Mouse (Mus musculus) hindbrain, embryonic 10.5 days (tissue): ENCODE data around the gene G430095P16Rik. TPM values are rescaled to one million over a fixed set of nuclear protein-coding genes. Genes with fewer than 3 reads are reported as not detected.

Experiments
- DNase-seq: peaks from one replicate; pipeline ENCODE4 v3.0.0-alpha.2; 2017; ENCODE audit warnings: low spot score
- H3K27ac ChIP-seq: fragments of 300-500 bp; sonication (generic); 2 replicates; pipeline ENCODE4 v1.5.1; 2016; ENCODE audit warnings: mild to moderate bottlenecking, moderate library complexity
- H3K27me3 ChIP-seq: fragments of 300-500 bp; sonication (generic); 2 replicates; pipeline ENCODE4 v1.6.1; 2016; ENCODE audit warnings: mild to moderate bottlenecking; ENCODE audit not compliant: poor library complexity, insufficient read depth, severe bottlenecking
- H3K36me3 ChIP-seq: fragments of 300-500 bp; sonication (generic); 2 replicates; pipeline ENCODE4 v1.6.1; 2016; ENCODE audit warnings: mild to moderate bottlenecking, moderate library complexity
- H3K4me1 ChIP-seq: fragments of 300-500 bp; sonication (generic); replicated peaks from 2 replicates; pipeline ENCODE4 v1.6.1; 2016; ENCODE audit warnings: mild to moderate bottlenecking
- H3K4me3 ChIP-seq: fragments of 300-500 bp; sonication (generic); 2 replicates; pipeline ENCODE4 v1.5.1; 2016; ENCODE audit warnings: mild to moderate bottlenecking, moderate library complexity
- H3K9me3 ChIP-seq: fragments of 300-500 bp; sonication (generic); 2 replicates; pipeline ENCODE4 v1.6.1; 2016; ENCODE audit warnings: mild to moderate bottlenecking, moderate library complexity
- WGBS: fragments of 180-500 bp; shearing (Covaris S2); methylation state at CpG from one replicate; pipeline ENCODE4 v1.1.7; 2016; 5-methylcytosine and 5-hydroxymethylcytosine counted together
- polyA plus RNA-seq: library from polyadenylated mRNA; unstranded; fragments of >200 nt; fragmentation: Nextera tagmentation; extraction: Ambion mirVana; gene quantifications from 2 replicates; pipeline ENCODE4 v1.2.1, GENCODE M21; 2016

The G430095P16Rik gene
- 0.54 and 1.9 TPM in 2 replicates for polyA plus RNA-seq

- peaks cover 48% of the 10 kb centered on the region for H3K4me1 ChIP-seq
These were observed at the start of gene G430095P16Rik for GRCm38 (mm10) chr8:84722850-84723570. Gene G430095P16Rik, plus strand, starts transcription at chr8:84723007.

GRCm38 (mm10) chr8:84677305-84677704 is 45.5 kb upstream of the G430095P16Rik start:
- no peak overlapping the region for H3K27ac ChIP-seq
- no peak for DNase-seq
- no peaks in the 10 kb centered on the region for H3K4me1 ChIP-seq
- no peaks in the 10 kb centered on the region for H3K27me3 ChIP-seq
- H3K36me3 ChIP-seq: peaks cover 86% of the 10 kb centered on the region
- 96% methylated on average over 5 of the region's 5 CpGs for WGBS
- no peak overlapping the region for H3K4me3 ChIP-seq
- no peaks in the 10 kb centered on the region for H3K9me3 ChIP-seq

More at GRCm38 (mm10) chr8:84722850-84723570, at the start of gene G430095P16Rik:
- H3K27me3 ChIP-seq: peaks cover 100% of the 10 kb centered on the region
- H3K27ac ChIP-seq: peak within 1 kb of the TSS; percentile 65
- H3K9me3 ChIP-seq: no peaks in the 10 kb centered on the region
- WGBS: 22% methylated on average over 10 of the region's 10 CpGs
- no peak for DNase-seq
- H3K36me3 ChIP-seq: no peaks in the 10 kb centered on the region
- peak within 1 kb of the TSS; percentile 22; the same call in 1 of the 2 replicates for H3K4me3 ChIP-seq

- Histone ChIP-seq H3K4me3 (no peak overlapping the region), H3K36me3 (peaks cover 73% of the 10 kb centered on the region), H3K27me3 (no peaks in the 10 kb centered on the region), H3K27ac (no peak overlapping the region), H3K9me3 (no peaks in the 10 kb centered on the region), H3K4me1 (peaks cover 21% of the 10 kb centered on the region)
- WGBS: 89% methylated on average over 2 of the region's 2 CpGs
- no peak for DNase-seq
These were observed 41.3 kb upstream of the G430095P16Rik start for GRCm38 (mm10) chr8:84681476-84681875.

GRCm38 (mm10) chr8:84682257-84682656 is 40.5 kb upstream of the G430095P16Rik start:
- Histone ChIP-seq H3K36me3 (peaks cover 65% of the 10 kb centered on the region), H3K27me3 (no peaks in the 10 kb centered on the region), H3K4me1 (peaks cover 26% of the 10 kb centered on the region), H3K4me3 (no peak overlapping the region), H3K27ac (no peak overlapping the region), H3K9me3 (no peaks in the 10 kb centered on the region)
- no peak for DNase-seq
- 93% methylated on average over 2 of the region's 2 CpGs for WGBS

GRCm38 (mm10) chr8:84684537-84684936 is 38.3 kb upstream of the G430095P16Rik start:
- 0 out of 2 replicates have a peak overlapping the region, but pooled peaks have one; percentile 6 for H3K4me3 ChIP-seq

GRCm38 (mm10) chr8:84686191-84687002 is 36.4 kb upstream of the G430095P16Rik start, which contains the start of gene Trmt1:
Gene Trmt1, plus strand, starts transcription at chr8:84686307.
- DNase-seq: no peak
- H3K27me3 ChIP-seq: no peaks in the 10 kb centered on the region

More at GRCm38 (mm10) chr8:84684537-84684936, 38.3 kb upstream of the G430095P16Rik start:
- no peak for DNase-seq
- H3K27me3 ChIP-seq: no peaks in the 10 kb centered on the region
- peaks cover 55% of the 10 kb centered on the region for H3K36me3 ChIP-seq
- no peak overlapping the region for H3K27ac ChIP-seq
- H3K9me3 ChIP-seq: no peaks in the 10 kb centered on the region
- WGBS: 45% methylated on average over 3 of the region's 3 CpGs
- H3K4me1 ChIP-seq: peaks cover 41% of the 10 kb centered on the region

GRCm38 (mm10) chr8:84687003-84687704 is 35.7 kb upstream of the G430095P16Rik start:
- Histone ChIP-seq H3K36me3 (peaks cover 46% of the 10 kb centered on the region), H3K9me3 (no peaks in the 10 kb centered on the region), H3K4me1 (peaks cover 55% of the 10 kb centered on the region), H3K4me3 (peak overlapping the region; percentile 100), H3K27ac (peak overlapping the region; percentile 99), H3K27me3 (no peaks in the 10 kb centered on the region)
- under 1% methylated on average over 62 of the region's 62 CpGs for WGBS
- DNase-seq: peak; percentile 73

More at GRCm38 (mm10) chr8:84686191-84687002, 36.4 kb upstream of the G430095P16Rik start, which contains the start of gene Trmt1:
- H3K4me3 ChIP-seq: peak within 1 kb of the TSS; percentile 100
- H3K36me3 ChIP-seq: peaks cover 46% of the 10 kb centered on the region
- H3K9me3 ChIP-seq: no peaks in the 10 kb centered on the region
- peaks cover 55% of the 10 kb centered on the region for H3K4me1 ChIP-seq
- WGBS: 10% methylated on average over 20 of the region's 20 CpGs
- peak within 1 kb of the TSS; percentile 99 for H3K27ac ChIP-seq

- under 1% methylated on average over 37 of the region's 37 CpGs for WGBS
- DNase-seq: peak; percentile 87
- peaks cover 55% of the 10 kb centered on the region for H3K4me1 ChIP-seq
These were observed 35.1 kb upstream of the G430095P16Rik start, which contains the start of gene Nacc1 for GRCm38 (mm10) chr8:84687705-84688100. Gene Nacc1, minus strand, starts transcription at chr8:84687862.

GRCm38 (mm10) chr8:84689091-84689915 is 33.5 kb upstream of the G430095P16Rik start:
- peaks cover 46% of the 10 kb centered on the region for H3K36me3 ChIP-seq
- peak; percentile 86 for DNase-seq
- no peaks in the 10 kb centered on the region for H3K27me3 ChIP-seq
- H3K4me3 ChIP-seq: peak overlapping the region; percentile 97
- H3K4me1 ChIP-seq: peaks cover 55% of the 10 kb centered on the region
- H3K27ac ChIP-seq: peak overlapping the region; percentile 86
- under 1% methylated on average over 47 of the region's 47 CpGs for WGBS
- H3K9me3 ChIP-seq: no peaks in the 10 kb centered on the region

More at GRCm38 (mm10) chr8:84687705-84688100, 35.1 kb upstream of the G430095P16Rik start, which contains the start of gene Nacc1:
- peak within 1 kb of the TSS; percentile 99 for H3K27ac ChIP-seq
- H3K4me3 ChIP-seq: peak within 1 kb of the TSS; percentile 100
- no peaks in the 10 kb centered on the region for H3K9me3 ChIP-seq
- no peaks in the 10 kb centered on the region for H3K27me3 ChIP-seq
- peaks cover 46% of the 10 kb centered on the region for H3K36me3 ChIP-seq

- Histone ChIP-seq H3K36me3 (peaks cover 77% of the 10 kb centered on the region), H3K27ac (no peak overlapping the region)
- no peak for DNase-seq
These were observed 29.5 kb upstream of the G430095P16Rik start for GRCm38 (mm10) chr8:84693332-84693731.

GRCm38 (mm10) chr8:84695140-84695539 is 27.7 kb upstream of the G430095P16Rik start:
- WGBS: 93% methylated on average over 6 of the region's 6 CpGs
- Histone ChIP-seq H3K36me3 (peaks cover 95% of the 10 kb centered on the region), H3K4me3 (no peak overlapping the region), H3K9me3 (no peaks in the 10 kb centered on the region), H3K4me1 (peaks cover 8% of the 10 kb centered on the region), H3K27ac (no peak overlapping the region), H3K27me3 (peaks cover 10% of the 10 kb centered on the region)
- no peak for DNase-seq

More at GRCm38 (mm10) chr8:84693332-84693731, 29.5 kb upstream of the G430095P16Rik start:
- no peaks in the 10 kb centered on the region for H3K27me3 ChIP-seq
- H3K9me3 ChIP-seq: no peaks in the 10 kb centered on the region
- H3K4me3 ChIP-seq: no peak overlapping the region
- 78% methylated on average over 4 of the region's 4 CpGs for WGBS
- H3K4me1 ChIP-seq: peaks cover 22% of the 10 kb centered on the region
